Mouse (Mus musculus) midbrain, embryonic 14.5 days (tissue): ENCODE results near the gene Ttc23. TPM values are rescaled to one million over a fixed set of nuclear protein-coding genes. Genes with fewer than 3 reads are reported as not detected.

Source experiments
- ATAC-seq: fragments of 200-750 bp; cut with Nextera tagmentation; 2 replicates; pipeline ENCODE4 v1.8.0; 2017; ENCODE audit warnings: moderate number of reproducible peaks, moderate library complexity; ENCODE audit not compliant: low FRiP score, low TSS enrichment
- DNase-seq: peaks from one replicate; pipeline ENCODE4 v3.0.0-alpha.2; 2015
- H3K27ac ChIP-seq: fragments of 300-500 bp; sonication (generic); replicated peaks from 2 replicates; pipeline ENCODE4 v1.5.1; 2014; ENCODE audit warnings: mild to moderate bottlenecking, low read depth, low read length, moderate library complexity
- H3K27me3 ChIP-seq: fragments of 300-500 bp; sonication (generic); 2 replicates; pipeline ENCODE4 v1.6.1; 2014; ENCODE audit warnings: low read length, control low read depth, mixed read lengths; ENCODE audit not compliant: control insufficient read depth, insufficient read depth
- H3K36me3 ChIP-seq: fragments of 300-500 bp; sonication (generic); 2 replicates; pipeline ENCODE4 v1.6.1; 2014; ENCODE audit warnings: low read length, control low read depth; ENCODE audit not compliant: control insufficient read depth, insufficient read depth
- H3K4me1 ChIP-seq: fragments of 300-500 bp; sonication (generic); 2 replicates; pipeline ENCODE4 v1.6.1; 2014; ENCODE audit warnings: mild to moderate bottlenecking, antibody characterized with exemption, low read length, control low read depth; ENCODE audit not compliant: control insufficient read depth, insufficient read depth
- H3K4me2 ChIP-seq: fragments of 300-500 bp; sonication (generic); 2 replicates; pipeline ENCODE4 v1.6.1; 2014; ENCODE audit warnings: mild to moderate bottlenecking, low read length, moderate library complexity
- H3K4me3 ChIP-seq: fragments of 300-500 bp; sonication (generic); replicated peaks from 2 replicates; pipeline ENCODE4 v1.5.1; 2014; ENCODE audit warnings: low read depth, low read length
- H3K9ac ChIP-seq: fragments of 300-500 bp; sonication (generic); replicated peaks from 2 replicates; pipeline ENCODE4 v1.6.1; 2014; ENCODE audit warnings: mild to moderate bottlenecking, low read length, moderate library complexity
- H3K9me3 ChIP-seq: fragments of 300-500 bp; sonication (generic); 2 replicates; pipeline ENCODE4 v1.6.1; 2016; ENCODE audit warnings: low read length, control low read depth, mixed read lengths; ENCODE audit not compliant: control insufficient read depth
- WGBS: fragments of 180-500 bp; shearing (Covaris S2); extraction: QIAGEN DNeasy Blood & Tissue Kit; methylation state at CpG from one replicate; pipeline ENCODE4 v1.1.7; 2014; 5-methylcytosine and 5-hydroxymethylcytosine counted together
- polyA plus RNA-seq: library from polyadenylated mRNA; unstranded; fragments of >200 nt; fragmentation: Nextera tagmentation; extraction: Ambion mirVana; gene quantifications from 2 replicates; pipeline ENCODE4 v1.2.1, GENCODE M21; 2014

Gene Ttc23
- polyA plus RNA-seq, 1 experiment from 2014 or later: 12.8 TPM

- Histone ChIP-seq H3K36me3 (peaks cover 3% of the 10 kb centered on the region; the same call in 1 of the 2 replicates), H3K27me3 (no peaks in the 10 kb centered on the region), H3K9me3 (peaks cover 7% of the 10 kb centered on the region; the same call in 1 of the 2 replicates), H3K27ac (peak overlapping the region; percentile 78), H3K4me1 (peaks cover 11% of the 10 kb centered on the region), H3K9ac (no peak overlapping the region; the same call in 1 of the 2 replicates), H3K4me2 (peak overlapping the region; percentile 17; the same call in 1 of the 2 replicates), H3K4me3 (no peak overlapping the region)
- 34% methylated on average over 19 of the region's 19 CpGs for WGBS
- DNase-seq (peak; percentile 87), ATAC-seq (peak; percentile 71; the same call in 1 of the 2 replicates)
Measured at GRCm38 (mm10) chr7:67713820-67714510, 66.8 kb downstream of the Ttc23 start.

GRCm38 (mm10) chr7:67715176-67715575 is 68.0 kb downstream of the Ttc23 start:
- peaks cover 11% of the 10 kb centered on the region for H3K4me1 ChIP-seq
- no peak overlapping the region; the same call in 1 of the 2 replicates for H3K27ac ChIP-seq

GRCm38 (mm10) chr7:67716213-67716878 is 69.1 kb downstream of the Ttc23 start:
- no peak for ATAC-seq
- H3K27ac ChIP-seq: no peak overlapping the region
- peaks cover 7% of the 10 kb centered on the region; the same call in 1 of the 2 replicates for H3K9me3 ChIP-seq
- no peak overlapping the region for H3K9ac ChIP-seq
- H3K4me3 ChIP-seq: no peak overlapping the region
- DNase-seq: no peak
- no peaks in the 10 kb centered on the region for H3K27me3 ChIP-seq
- no peak overlapping the region for H3K4me2 ChIP-seq
- H3K36me3 ChIP-seq: peaks cover 3% of the 10 kb centered on the region; the same call in 1 of the 2 replicates
- peaks cover 11% of the 10 kb centered on the region for H3K4me1 ChIP-seq
- WGBS: 74% methylated on average over 11 of the region's 11 CpGs

More at GRCm38 (mm10) chr7:67715176-67715575, 68.0 kb downstream of the Ttc23 start:
- Histone ChIP-seq H3K4me3 (no peak overlapping the region), H3K9ac (no peak overlapping the region), H3K27me3 (no peaks in the 10 kb centered on the region), H3K4me2 (no peak overlapping the region), H3K36me3 (peaks cover 3% of the 10 kb centered on the region; the same call in 1 of the 2 replicates), H3K9me3 (peaks cover 7% of the 10 kb centered on the region; the same call in 1 of the 2 replicates)
- WGBS: 70% methylated on average over 7 of the region's 7 CpGs
- DNase-seq (peak; percentile 44), ATAC-seq (no peak)

- WGBS: 87% methylated on average over 10 of the region's 10 CpGs
- no peak for ATAC-seq
- no peak for DNase-seq
Measured at GRCm38 (mm10) chr7:67716925-67717324, 69.7 kb downstream of the Ttc23 start.

GRCm38 (mm10) chr7:67717520-67717919 is 70.3 kb downstream of the Ttc23 start:
- DNase-seq (no peak), ATAC-seq (no peak)
- peaks cover 7% of the 10 kb centered on the region; the same call in 1 of the 2 replicates for H3K9me3 ChIP-seq
- no peak overlapping the region for H3K4me3 ChIP-seq
- no peak overlapping the region for H3K27ac ChIP-seq
- H3K27me3 ChIP-seq: no peaks in the 10 kb centered on the region
- no peak overlapping the region for H3K4me2 ChIP-seq
- H3K9ac ChIP-seq: no peak overlapping the region
- H3K4me1 ChIP-seq: peaks cover 11% of the 10 kb centered on the region
- 94% methylated on average over 3 of the region's 3 CpGs for WGBS
- H3K36me3 ChIP-seq: peaks cover 2% of the 10 kb centered on the region; the same call in 1 of the 2 replicates

More at GRCm38 (mm10) chr7:67716925-67717324, 69.7 kb downstream of the Ttc23 start:
- Histone ChIP-seq H3K4me1 (peaks cover 11% of the 10 kb centered on the region), H3K36me3 (peaks cover 3% of the 10 kb centered on the region; the same call in 1 of the 2 replicates), H3K4me3 (no peak overlapping the region), H3K9me3 (peaks cover 7% of the 10 kb centered on the region; the same call in 1 of the 2 replicates), H3K27me3 (no peaks in the 10 kb centered on the region), H3K27ac (no peak overlapping the region), H3K9ac (no peak overlapping the region), H3K4me2 (no peak overlapping the region)

GRCm38 (mm10) chr7:67718804-67719203 is 71.6 kb downstream of the Ttc23 start:
- DNase-seq (peak; percentile 20), ATAC-seq (no peak)
- H3K9ac ChIP-seq: no peak overlapping the region
- H3K36me3 ChIP-seq: no peaks in the 10 kb centered on the region
- H3K4me3 ChIP-seq: no peak overlapping the region
- no peaks in the 10 kb centered on the region for H3K9me3 ChIP-seq
- H3K4me1 ChIP-seq: peaks cover 10% of the 10 kb centered on the region
- H3K4me2 ChIP-seq: no peak overlapping the region
- H3K27ac ChIP-seq: no peak overlapping the region
- 75% methylated on average over 8 of the region's 8 CpGs for WGBS
- H3K27me3 ChIP-seq: no peaks in the 10 kb centered on the region

GRCm38 (mm10) chr7:67722163-67722562 is 75.0 kb downstream of the Ttc23 start:
- WGBS: 33% methylated on average over 2 of the region's 2 CpGs
- no peak for ATAC-seq

GRCm38 (mm10) chr7:67724536-67724935 is 77.3 kb downstream of the Ttc23 start:
- 81% methylated on average over 4 of the region's 4 CpGs for WGBS
- no peak overlapping the region for H3K27ac ChIP-seq
- H3K27me3 ChIP-seq: no peaks in the 10 kb centered on the region
- H3K9ac ChIP-seq: no peak overlapping the region
- DNase-seq (no peak), ATAC-seq (no peak)
- no peaks in the 10 kb centered on the region for H3K36me3 ChIP-seq
- no peaks in the 10 kb centered on the region for H3K9me3 ChIP-seq
- no peak overlapping the region for H3K4me3 ChIP-seq
- H3K4me1 ChIP-seq: no peaks in the 10 kb centered on the region
- H3K4me2 ChIP-seq: no peak overlapping the region

More at GRCm38 (mm10) chr7:67722163-67722562, 75.0 kb downstream of the Ttc23 start:
- Histone ChIP-seq H3K4me3 (no peak overlapping the region), H3K4me2 (no peak overlapping the region), H3K36me3 (no peaks in the 10 kb centered on the region), H3K4me1 (no peaks in the 10 kb centered on the region), H3K27me3 (no peaks in the 10 kb centered on the region), H3K9ac (no peak overlapping the region), H3K27ac (no peak overlapping the region), H3K9me3 (no peaks in the 10 kb centered on the region)
- no peak for DNase-seq
